Mouse (Mus musculus) embryonic facial prominence, embryonic 15.5 days (tissue): ENCODE measurements around the gene Fry. TPM values are rescaled to one million over a fixed set of nuclear protein-coding genes. Genes with fewer than 3 reads are reported as not detected.

Experiments used
- ATAC-seq: fragments of 200-750 bp; cut with Nextera tagmentation; 2 replicates; pipeline ENCODE4 v1.8.0; 2017; ENCODE audit warnings: low read depth, moderate TSS enrichment; ENCODE audit not compliant: insufficient number of reproducible peaks, low FRiP score, low TSS enrichment
- H3K27ac ChIP-seq: fragments of 300-500 bp; sonication (generic); replicated peaks from 2 replicates; pipeline ENCODE4 v1.5.1; 2015; ENCODE audit warnings: mild to moderate bottlenecking, inconsistent platforms
- H3K27me3 ChIP-seq: fragments of 300-500 bp; sonication (generic); 2 replicates; pipeline ENCODE4 v1.6.1; 2015; ENCODE audit warnings: inconsistent platforms
- H3K36me3 ChIP-seq: fragments of 300-500 bp; sonication (generic); 2 replicates; pipeline ENCODE4 v1.6.1; 2015; ENCODE audit warnings: mild to moderate bottlenecking, inconsistent platforms
- H3K4me1 ChIP-seq: fragments of 300-500 bp; sonication (generic); 2 replicates; pipeline ENCODE4 v1.6.1; 2015; ENCODE audit warnings: inconsistent platforms
- H3K4me2 ChIP-seq: fragments of 300-500 bp; sonication (generic); replicated peaks from 2 replicates; pipeline ENCODE4 v1.6.1; 2015; ENCODE audit warnings: mild to moderate bottlenecking, inconsistent platforms
- H3K4me3 ChIP-seq: fragments of 300-500 bp; sonication (generic); replicated peaks from 2 replicates; pipeline ENCODE4 v1.5.1; 2015; ENCODE audit warnings: mild to moderate bottlenecking, inconsistent platforms
- H3K9ac ChIP-seq: fragments of 300-500 bp; sonication (generic); 2 replicates; pipeline ENCODE4 v1.6.1; 2015; ENCODE audit warnings: inconsistent platforms
- H3K9me3 ChIP-seq: fragments of 300-500 bp; sonication (generic); replicated peaks from 2 replicates; pipeline ENCODE4 v1.6.1; 2016; ENCODE audit warnings: inconsistent platforms
- WGBS: fragments of 180-500 bp; shearing (Covaris S2); methylation state at CpG from one replicate; pipeline ENCODE4 v1.1.7; 2015; 5-methylcytosine and 5-hydroxymethylcytosine counted together
- polyA plus RNA-seq: library from polyadenylated mRNA; unstranded; fragments of >200 nt; fragmentation: Nextera tagmentation; extraction: Ambion mirVana; gene quantifications from 2 replicates; pipeline ENCODE4 v1.2.1, GENCODE M21; 2015

Fry gene
- polyA plus RNA-seq, 1 experiment from 2014 or later, result 11.4 TPM

- peak overlapping the region; percentile 34 for H3K4me2 ChIP-seq
- peaks cover 13% of the 10 kb centered on the region for H3K4me1 ChIP-seq
- 59% methylated on average over 17 of the region's 17 CpGs for WGBS
- H3K9me3 ChIP-seq, result no peaks in the 10 kb centered on the region; the same call in 1 of the 2 replicates
- peaks cover 20% of the 10 kb centered on the region for H3K36me3 ChIP-seq
- no peak overlapping the region for H3K9ac ChIP-seq
- peak overlapping the region; percentile 73 for H3K27ac ChIP-seq
- H3K4me3 ChIP-seq, result peak overlapping the region; percentile 18
- no peaks in the 10 kb centered on the region for H3K27me3 ChIP-seq
- ATAC-seq, result no peak
Observed at GRCm38 (mm10) chr5:150457165-150457903, 338.9 kb downstream of the Fry start.

GRCm38 (mm10) chr5:150457904-150458739, 339.7 kb downstream of the Fry start:
- Histone ChIP-seq H3K9me3 (no peaks in the 10 kb centered on the region), H3K36me3 (peaks cover 13% of the 10 kb centered on the region; the same call in 1 of the 2 replicates), H3K4me2 (peak overlapping the region; percentile 34), H3K27ac (peak overlapping the region; percentile 73), H3K4me1 (peaks cover 13% of the 10 kb centered on the region), H3K4me3 (peak overlapping the region; percentile 18), H3K9ac (no peak overlapping the region), H3K27me3 (no peaks in the 10 kb centered on the region)
- peak; percentile 49; the same call in 1 of the 2 replicates for ATAC-seq
- WGBS, result 18% methylated on average over 17 of the region's 17 CpGs

DNA sequence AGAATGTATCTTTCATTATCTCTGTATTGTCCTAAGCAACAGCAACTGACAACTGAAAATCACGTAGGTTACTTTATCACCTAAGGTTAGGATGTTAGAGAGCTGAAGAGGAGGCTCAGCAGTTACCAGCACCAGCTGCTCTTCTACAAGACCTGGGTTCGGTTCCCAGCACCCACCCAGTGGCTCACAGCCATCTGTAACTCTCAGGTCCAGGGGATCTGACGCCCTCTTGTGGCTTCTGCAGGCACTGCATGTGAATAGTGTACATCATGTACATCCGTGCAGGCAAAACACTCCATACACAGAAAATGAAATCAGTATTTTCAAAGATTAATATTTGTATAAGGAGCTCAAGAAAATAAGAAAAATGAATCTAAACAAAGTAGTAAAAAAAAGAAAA, 341.4 kb downstream of the Fry start:
- Histone ChIP-seq H3K4me2 (no peak overlapping the region), H3K9ac (no peak overlapping the region), H3K4me3 (no peak overlapping the region), H3K9me3 (no peaks in the 10 kb centered on the region), H3K4me1 (peaks cover 13% of the 10 kb centered on the region), H3K27ac (no peak overlapping the region), H3K36me3 (0 out of 2 replicates have a peak, but pooled peaks cover 9% of the 10 kb centered on the region), H3K27me3 (no peaks in the 10 kb centered on the region)
- 82% methylated on average over 4 of the region's 4 CpGs for WGBS
- no peak for ATAC-seq

GRCm38 (mm10) chr5:150464721-150465120, 346.3 kb downstream of the Fry start:
- H3K36me3 ChIP-seq, result 0 out of 2 replicates have a peak, but pooled peaks cover 2% of the 10 kb centered on the region
- no peak overlapping the region for H3K4me3 ChIP-seq
- no peak overlapping the region for H3K4me2 ChIP-seq
- H3K4me1 ChIP-seq, result peaks cover 9% of the 10 kb centered on the region
- no peaks in the 10 kb centered on the region for H3K9me3 ChIP-seq
- H3K27me3 ChIP-seq, result no peaks in the 10 kb centered on the region
- no peak overlapping the region for H3K9ac ChIP-seq
- H3K27ac ChIP-seq, result no peak overlapping the region
- no peak for ATAC-seq
- 67% methylated on average over 3 of the region's 3 CpGs for WGBS

GRCm38 (mm10) chr5:150465218-150465617, 346.8 kb downstream of the Fry start:
- H3K27ac ChIP-seq, result 0 out of 2 replicates have a peak overlapping the region, but pooled peaks have one; percentile 25
- ATAC-seq, result no peak

DNA sequence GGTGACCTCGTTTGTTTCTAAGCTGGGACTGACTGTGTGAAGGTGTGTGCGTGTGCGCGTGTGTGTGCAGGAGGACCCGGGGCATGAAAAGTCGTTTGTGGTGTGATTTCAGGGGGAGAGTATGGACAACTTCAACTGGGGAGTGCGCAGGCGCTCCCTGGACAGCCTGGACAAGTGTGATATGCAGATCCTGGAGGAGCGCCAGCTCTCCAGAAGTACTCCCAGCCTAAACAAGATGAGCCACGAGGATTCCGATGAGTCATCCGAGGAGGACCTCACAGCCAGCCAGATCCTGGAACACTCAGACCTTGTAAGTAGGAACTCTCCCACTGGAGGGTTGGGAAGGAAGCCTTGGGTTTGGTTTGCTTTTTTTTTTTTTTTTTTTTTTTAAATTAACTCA, 347.7 kb downstream of the Fry start:
- Histone ChIP-seq H3K9ac (no peak overlapping the region), H3K27ac (0 out of 2 replicates have a peak overlapping the region, but pooled peaks have one; percentile 44), H3K4me1 (peaks cover 9% of the 10 kb centered on the region), H3K36me3 (no peaks in the 10 kb centered on the region), H3K27me3 (no peaks in the 10 kb centered on the region), H3K4me3 (no peak overlapping the region), H3K9me3 (no peaks in the 10 kb centered on the region), H3K4me2 (no peak overlapping the region)
- WGBS, result 61% methylated on average over 12 of the region's 12 CpGs
- ATAC-seq, result peak; percentile 57; the same call in 1 of the 2 replicates

More at GRCm38 (mm10) chr5:150465218-150465617, 346.8 kb downstream of the Fry start:
- WGBS, result 41% methylated on average over 6 of the region's 6 CpGs
- Histone ChIP-seq H3K27me3 (no peaks in the 10 kb centered on the region), H3K9me3 (no peaks in the 10 kb centered on the region), H3K4me2 (no peak overlapping the region), H3K9ac (no peak overlapping the region), H3K4me3 (no peak overlapping the region), H3K4me1 (peaks cover 9% of the 10 kb centered on the region), H3K36me3 (no peaks in the 10 kb centered on the region)

DNA sequence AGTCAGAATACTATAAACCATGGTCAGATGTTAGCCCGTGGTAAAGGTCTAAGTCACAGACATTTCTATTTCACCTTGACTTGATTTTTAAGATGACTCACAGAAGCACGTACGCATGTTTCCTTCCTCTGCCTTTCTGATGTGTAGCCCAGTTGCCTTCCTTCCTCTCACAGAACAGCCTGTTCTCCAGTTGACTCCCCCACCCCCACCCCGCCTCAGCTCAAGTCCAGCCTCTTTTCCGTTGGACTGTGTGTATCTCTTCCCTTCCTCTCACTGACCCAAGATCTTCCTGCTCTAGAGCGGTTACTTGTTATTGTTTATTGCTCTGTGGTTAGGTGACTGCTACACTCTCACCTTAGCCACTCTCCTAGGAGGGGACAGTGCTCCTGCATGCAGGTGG, 350.0 kb downstream of the Fry start:
- no peak for ATAC-seq
- 65% methylated on average over 6 of the region's 6 CpGs for WGBS
- no peaks in the 10 kb centered on the region for H3K9me3 ChIP-seq

GRCm38 (mm10) chr5:150477364-150477763, 358.9 kb downstream of the Fry start:
- Histone ChIP-seq H3K27ac (no peak overlapping the region), H3K9me3 (no peaks in the 10 kb centered on the region), H3K4me1 (no peaks in the 10 kb centered on the region), H3K4me2 (no peak overlapping the region), H3K27me3 (no peaks in the 10 kb centered on the region), H3K9ac (no peak overlapping the region), H3K36me3 (peaks cover 3% of the 10 kb centered on the region; the same call in 1 of the 2 replicates), H3K4me3 (no peak overlapping the region)
- ATAC-seq, result no peak
- 62% methylated on average over 4 of the region's 4 CpGs for WGBS

More for the DNA sequence above, 350.0 kb downstream of the Fry start:
- H3K36me3 ChIP-seq, result peaks cover 3% of the 10 kb centered on the region; the same call in 1 of the 2 replicates
- peaks cover 9% of the 10 kb centered on the region for H3K4me1 ChIP-seq
- H3K4me3 ChIP-seq, result no peak overlapping the region
- no peak overlapping the region for H3K4me2 ChIP-seq
- H3K27ac ChIP-seq, result no peak overlapping the region
- no peak overlapping the region for H3K9ac ChIP-seq
- H3K27me3 ChIP-seq, result no peaks in the 10 kb centered on the region

DNA sequence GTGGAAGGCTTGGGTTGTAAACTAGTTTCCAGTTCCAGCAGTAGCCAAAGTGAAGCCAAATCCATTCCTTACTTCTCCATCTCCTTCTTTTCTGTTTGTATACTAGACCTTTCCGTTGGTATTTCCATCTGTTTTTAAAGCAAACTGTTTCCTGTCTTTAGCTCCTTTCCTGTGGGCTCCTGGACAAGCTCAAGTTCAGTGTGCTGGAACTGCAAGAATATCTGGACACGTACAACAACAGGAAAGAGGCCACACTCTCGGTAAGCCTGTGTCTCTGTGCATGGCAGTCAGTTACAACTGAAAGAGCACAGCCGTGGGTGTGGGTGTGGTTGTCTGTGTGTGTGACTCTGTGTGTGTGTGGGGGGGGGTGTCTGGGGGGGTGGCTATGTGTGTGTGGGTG, 360.2 kb downstream of the Fry start:
- H3K27me3 ChIP-seq, result no peaks in the 10 kb centered on the region
- H3K4me3 ChIP-seq, result no peak overlapping the region
- H3K27ac ChIP-seq, result no peak overlapping the region
- H3K9ac ChIP-seq, result no peak overlapping the region
- no peaks in the 10 kb centered on the region; the same call in 1 of the 2 replicates for H3K36me3 ChIP-seq
- 56% methylated on average over 4 of the region's 4 CpGs for WGBS
- H3K4me2 ChIP-seq, result no peak overlapping the region
- no peaks in the 10 kb centered on the region for H3K9me3 ChIP-seq
- no peak for ATAC-seq
- no peaks in the 10 kb centered on the region for H3K4me1 ChIP-seq

GRCm38 (mm10) chr5:150485198-150485597, 366.8 kb downstream of the Fry start:
- ATAC-seq, result no peak

GRCm38 (mm10) chr5:150490285-150490684, 371.8 kb downstream of the Fry start:
- no peaks in the 10 kb centered on the region for H3K9me3 ChIP-seq
- no peaks in the 10 kb centered on the region for H3K4me1 ChIP-seq
- H3K4me3 ChIP-seq, result no peak overlapping the region
- no peak for ATAC-seq
- no peaks in the 10 kb centered on the region for H3K36me3 ChIP-seq
- H3K4me2 ChIP-seq, result no peak overlapping the region
- no peaks in the 10 kb centered on the region for H3K27me3 ChIP-seq
- no peak overlapping the region for H3K27ac ChIP-seq
- 57% methylated on average over 3 of the region's 3 CpGs for WGBS
- H3K9ac ChIP-seq, result no peak overlapping the region

More at GRCm38 (mm10) chr5:150485198-150485597, 366.8 kb downstream of the Fry start:
- no peak overlapping the region for H3K4me3 ChIP-seq
- no peak overlapping the region for H3K9ac ChIP-seq
- H3K27me3 ChIP-seq, result no peaks in the 10 kb centered on the region
- no peak overlapping the region for H3K27ac ChIP-seq
- H3K4me1 ChIP-seq, result no peaks in the 10 kb centered on the region
- H3K9me3 ChIP-seq, result no peaks in the 10 kb centered on the region
- no peaks in the 10 kb centered on the region; the same call in 1 of the 2 replicates for H3K36me3 ChIP-seq
- 30% methylated on average over 3 of the region's 3 CpGs for WGBS
- H3K4me2 ChIP-seq, result no peak overlapping the region
